Mouse (Mus musculus) cerebral cortex, adult 2 months (tissue): ENCODE results near the gene 1810024B03Rik.

Source experiments
- WGBS: fragments of 180-500 bp; shearing (Covaris S2); methylation state at CpG from one replicate; pipeline ENCODE4 v1.1.7; 2018; 5-methylcytosine and 5-hydroxymethylcytosine counted together

1810024B03Rik gene

GRCm38 (mm10) chr2:127166261-127166660 is 41.8 kb downstream of the 1810024B03Rik start:
- WGBS: 6% methylated on average over 1 of the region's 1 CpGs

- WGBS: 66% methylated on average over 4 of the region's 4 CpGs
These were observed 42.4 kb downstream of the 1810024B03Rik start for GRCm38 (mm10) chr2:127165675-127166074.

- 87% methylated on average over 3 of the region's 3 CpGs for WGBS
These were observed 62.4 kb downstream of the 1810024B03Rik start for GRCm38 (mm10) chr2:127145699-127146098.

GRCm38 (mm10) chr2:127143158-127144063 is 64.7 kb downstream of the 1810024B03Rik start, which contains the start of gene Itpripl1:
Itpripl1 (minus strand) TSS chr2:127143442.
- WGBS: 4% methylated on average over 31 of the region's 31 CpGs

GRCm38 (mm10) chr2:127142577-127143157 is 65.4 kb downstream of the 1810024B03Rik start:
- WGBS: 28% methylated on average over 6 of the region's 6 CpGs

GRCm38 (mm10) chr2:127142031-127142430 is 66.0 kb downstream of the 1810024B03Rik start:
- WGBS: 81% methylated on average over 10 of the region's 10 CpGs

GRCm38 (mm10) chr2:127140011-127140410 is 68.1 kb downstream of the 1810024B03Rik start:
- WGBS: 62% methylated on average over 7 of the region's 7 CpGs

- WGBS: 96% methylated on average over 1 of the region's 1 CpGs
These were observed 68.5 kb downstream of the 1810024B03Rik start for GRCm38 (mm10) chr2:127139605-127140004.

- WGBS: 83% methylated on average over 8 of the region's 8 CpGs
These were observed 69.0 kb downstream of the 1810024B03Rik start for GRCm38 (mm10) chr2:127139094-127139493.

- 86% methylated on average over 4 of the region's 4 CpGs for WGBS
These were observed 69.6 kb downstream of the 1810024B03Rik start for GRCm38 (mm10) chr2:127138449-127138848.

GRCm38 (mm10) chr2:127137838-127138420 is 70.2 kb downstream of the 1810024B03Rik start:
- WGBS: 70% methylated on average over 10 of the region's 10 CpGs

- WGBS: 13% methylated on average over 5 of the region's 5 CpGs
These were observed 71.1 kb downstream of the 1810024B03Rik start for GRCm38 (mm10) chr2:127136979-127137378.
